Mouse (Mus musculus): ENCODE measurements around the gene Fyco1. TPM values are rescaled to one million over a fixed set of nuclear protein-coding genes. Genes with fewer than 3 reads are reported as not detected.

Gene Fyco1
- polyA plus RNA-seq (2012), result 2.4 and 3.2 TPM in 2 replicates

GRCm38 (mm10) chr9:123851713-123852448 lies at the start of gene Fyco1:
TSS of gene Fyco1 (minus strand) at chr9:123851899.

GRCm38 (mm10) chr9:123861929-123862328 lies 10.2 kb upstream of the Fyco1 start, which contains the start of gene Xcr1:
TSS of gene Xcr1 (minus strand) at chr9:123862029.

DNA sequence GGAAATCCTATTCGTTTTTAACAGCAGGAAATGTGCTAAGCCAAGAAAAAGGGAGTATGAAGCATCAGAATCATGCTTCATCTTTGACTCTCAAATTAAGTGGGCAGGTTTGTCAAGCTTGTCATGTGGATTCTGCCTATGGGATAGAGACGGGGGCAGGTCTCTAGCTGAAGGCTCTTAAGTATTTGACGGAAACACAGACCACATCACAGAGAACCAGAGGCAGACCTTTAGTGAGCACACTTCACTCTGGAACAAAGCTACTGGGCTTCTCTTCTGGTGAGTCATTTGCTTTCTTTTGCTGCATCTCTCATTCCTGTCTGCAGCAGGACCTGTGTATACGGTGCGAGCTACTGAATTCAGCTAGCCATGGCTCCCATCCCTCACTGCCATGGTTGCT lies 45.4 kb downstream of the Fyco1 start, which contains the start of gene Cxcr6:
TSS of gene Cxcr6 (plus strand) at position 209 of the 400 bp plus-strand sequence.

Other genes with a start within 250 kb of the Fyco1 start
- 0.01 TPM in 1 of 2 replicates, not detected in the other for gene Slc6a20b, start 219.3 kb downstream of the Fyco1 start, polyA plus RNA-seq (2012)
- gene Ccr9, start 173.5 kb downstream of the Fyco1 start, polyA plus RNA-seq (2012), result 0.08 and 0.15 TPM in 2 replicates
- 0.30 and 0.37 TPM in 2 replicates for gene Slc6a20a, start 173.0 kb downstream of the Fyco1 start, polyA plus RNA-seq (2012)
- 1.2 and 1.7 TPM in 2 replicates for gene Lztfl1, start 134.2 kb downstream of the Fyco1 start, polyA plus RNA-seq (2012)
- gene Cxcr6, start 45.4 kb downstream of the Fyco1 start, polyA plus RNA-seq (2012), result not detected in 2 replicates
- not detected in 2 replicates for gene Xcr1, start 10.1 kb upstream of the Fyco1 start, polyA plus RNA-seq (2012)
- 0.09 and 0.13 TPM in 2 replicates for gene Ccr1, start 116.8 kb upstream of the Fyco1 start, polyA plus RNA-seq (2012)
- not detected in 2 replicates for gene Ccr1l1, start 126.5 kb upstream of the Fyco1 start, polyA plus RNA-seq (2012)
- not detected in 2 replicates for gene Ccr3, start 170.1 kb upstream of the Fyco1 start, polyA plus RNA-seq (2012)

Measured in megakaryocyte-erythroid progenitor cell, adult 5 weeks (primary cell).